Mouse (Mus musculus): ENCODE measurements around the gene Cx3cr1. TPM values are rescaled to one million over a fixed set of nuclear protein-coding genes. Genes with fewer than 3 reads are reported as not detected.

Cx3cr1 gene
- polyA plus RNA-seq, 1 experiment from 2014 or later = 8.2 TPM

DNA sequence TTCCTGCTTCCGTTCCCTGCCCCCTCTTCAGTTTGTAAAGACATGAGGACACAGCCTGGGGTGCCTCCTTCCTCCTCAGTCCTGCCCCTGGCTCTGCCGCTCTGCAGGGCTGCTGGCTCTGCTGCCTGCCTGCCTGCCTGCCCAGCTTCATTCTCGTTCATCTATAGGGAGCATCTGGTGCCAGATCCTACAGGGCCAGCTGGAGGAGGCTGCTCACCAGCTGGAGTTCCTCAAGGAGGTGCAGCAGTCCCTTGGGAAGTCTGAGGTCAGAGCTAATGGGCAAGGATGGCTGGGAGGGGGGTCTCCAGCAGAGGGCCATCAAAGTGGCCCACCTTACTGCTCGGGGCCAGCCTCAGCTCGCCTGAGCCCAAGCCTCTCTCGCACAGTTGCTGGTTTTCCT, 119.2 kb downstream of the Cx3cr1 start:
- peak; percentile 28 for DNase-seq (ENCODE audit: low spot score)
- Histone ChIP-seq H3K9me3 (no peaks in the 10 kb centered on the region), H3K27ac (no peak overlapping the region), H3K36me3 (no peaks in the 10 kb centered on the region), H3K4me1 (replicated peaks) (peaks cover 5% of the 10 kb centered on the region), H3K27me3 (ENCODE audit: insufficient read depth, poor library complexity, severe bottlenecking) (no peaks in the 10 kb centered on the region), H3K4me3 (no peak overlapping the region)
- WGBS = 56% methylated on average over 6 of the region's 6 CpGs

DNA sequence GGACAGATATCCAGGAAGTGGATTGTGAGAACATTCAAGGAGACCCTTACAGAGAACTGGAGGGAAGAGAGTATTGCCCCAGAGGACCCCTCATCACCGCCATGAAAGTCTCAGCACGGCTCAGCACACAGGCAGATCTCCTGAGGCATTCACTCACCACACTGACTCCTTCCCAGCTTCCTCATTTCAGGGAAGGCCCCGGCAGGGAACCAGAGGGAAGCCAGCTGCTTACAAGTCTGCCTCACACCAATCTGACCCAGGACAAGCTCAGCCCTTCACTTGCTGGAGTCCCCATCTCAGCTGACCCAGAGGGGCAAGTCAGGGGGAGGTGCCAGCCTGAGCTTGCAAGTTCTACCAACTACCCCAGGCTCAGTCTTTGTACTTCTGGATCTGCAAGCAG, 120.9 kb downstream of the Cx3cr1 start:
- Histone ChIP-seq H3K27me3 (ENCODE audit: insufficient read depth, poor library complexity, severe bottlenecking) (no peaks in the 10 kb centered on the region), H3K36me3 (no peaks in the 10 kb centered on the region), H3K27ac (no peak overlapping the region), H3K4me1 (replicated peaks) (peaks cover 5% of the 10 kb centered on the region), H3K9me3 (no peaks in the 10 kb centered on the region), H3K4me3 (no peak overlapping the region)
- no peak for DNase-seq (ENCODE audit: low spot score)
- WGBS = 61% methylated on average over 3 of the region's 3 CpGs

DNA sequence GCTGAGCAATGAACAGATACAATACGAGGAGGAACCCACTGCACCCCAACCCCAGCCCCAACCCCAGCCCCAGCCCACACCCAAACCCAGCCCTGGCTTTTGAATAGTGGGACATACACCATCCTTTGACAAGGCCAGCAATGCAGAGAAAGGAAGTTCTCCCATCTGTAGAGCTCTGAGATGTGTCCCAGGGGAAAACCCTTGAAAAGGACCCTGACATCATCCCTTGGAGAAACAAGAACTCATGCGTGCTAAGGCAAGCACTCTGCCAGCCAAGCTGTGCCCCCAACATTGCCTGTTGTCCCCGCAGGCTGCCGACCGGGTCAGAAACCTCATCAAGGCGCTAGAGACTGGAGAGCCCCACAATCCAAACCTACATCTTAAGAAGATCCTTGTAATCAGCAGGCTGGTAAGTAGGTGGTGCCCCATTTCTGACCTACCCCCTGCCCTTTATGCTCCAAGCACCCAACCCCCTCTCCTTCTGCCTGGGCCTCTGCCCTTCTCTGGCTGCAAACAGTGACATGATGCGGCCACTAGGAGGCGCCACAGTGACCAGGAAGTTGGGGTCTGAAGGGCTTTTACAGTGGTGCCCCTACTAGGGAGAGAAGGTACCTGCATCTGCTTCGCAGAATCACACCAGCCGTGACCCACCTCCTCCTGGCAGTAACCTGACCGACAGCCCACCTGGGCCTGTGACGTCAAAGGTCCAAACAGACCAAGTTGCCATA, 124.3 kb downstream of the Cx3cr1 start:
- Histone ChIP-seq H3K36me3 (no peaks in the 10 kb centered on the region), H3K4me3 (no peak overlapping the region), H3K27ac (no peak overlapping the region; the same call in 1 of the 2 replicates), H3K27me3 (ENCODE audit: insufficient read depth, poor library complexity, severe bottlenecking) (no peaks in the 10 kb centered on the region), H3K9me3 (no peaks in the 10 kb centered on the region), H3K4me1 (replicated peaks) (peaks cover 11% of the 10 kb centered on the region)
- 72% methylated on average over 12 of the region's 12 CpGs for WGBS
- DNase-seq (ENCODE audit: low spot score) = peak; percentile 31

DNA sequence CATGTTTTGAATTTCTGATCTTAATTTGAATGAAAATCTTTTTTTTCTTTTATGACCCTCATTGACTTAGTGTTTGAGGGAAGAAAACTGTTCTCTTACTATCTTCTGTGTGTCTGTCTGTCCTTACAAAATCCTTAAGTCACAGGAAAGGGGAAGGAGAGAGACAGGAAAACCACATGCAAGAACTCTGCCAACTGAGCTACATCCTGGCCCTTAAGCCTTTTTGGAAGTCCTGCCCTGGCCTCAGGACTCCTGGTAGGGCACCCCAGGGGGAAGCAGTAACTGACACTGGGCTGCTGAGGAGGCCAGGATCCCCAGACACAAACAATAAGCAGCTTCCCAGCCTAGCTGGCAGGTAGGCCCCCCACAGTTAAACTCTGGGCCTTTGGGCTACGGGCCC, 126.4 kb downstream of the Cx3cr1 start:
- WGBS = 61% methylated on average over 1 of the region's 1 CpGs
- H3K9me3 ChIP-seq = no peaks in the 10 kb centered on the region
- DNase-seq (ENCODE audit: low spot score) = no peak
- no peak overlapping the region for H3K27ac ChIP-seq
- H3K4me3 ChIP-seq = no peak overlapping the region
- H3K4me1 ChIP-seq (replicated peaks) = peaks cover 16% of the 10 kb centered on the region; the same call in 1 of the 2 replicates
- H3K36me3 ChIP-seq = no peaks in the 10 kb centered on the region
- no peaks in the 10 kb centered on the region for H3K27me3 ChIP-seq (ENCODE audit: insufficient read depth, poor library complexity, severe bottlenecking)

DNA sequence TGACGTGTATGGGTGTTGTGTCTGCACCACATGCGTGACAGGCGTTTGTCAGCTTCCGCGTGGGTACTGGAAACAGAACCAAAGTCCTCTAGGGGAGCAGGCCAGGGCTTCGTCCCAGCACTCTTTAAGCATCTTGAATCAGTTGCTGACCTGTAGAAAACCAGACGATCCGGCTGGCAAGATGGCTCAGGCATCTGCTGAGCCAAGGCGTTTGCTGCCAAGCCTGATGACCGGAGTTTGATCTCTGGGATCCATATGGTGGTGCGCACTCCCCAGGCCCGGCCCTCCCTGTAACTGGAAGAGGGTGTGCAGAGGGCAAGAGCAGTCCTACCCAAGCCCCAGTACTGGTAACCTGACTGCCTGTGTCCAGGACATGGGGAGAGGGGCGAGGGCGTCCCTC, 127.8 kb downstream of the Cx3cr1 start:
- no peaks in the 10 kb centered on the region for H3K27me3 ChIP-seq (ENCODE audit: insufficient read depth, poor library complexity, severe bottlenecking)
- no peaks in the 10 kb centered on the region for H3K9me3 ChIP-seq
- peaks cover 28% of the 10 kb centered on the region for H3K4me1 ChIP-seq (replicated peaks)
- H3K4me3 ChIP-seq = no peak overlapping the region
- H3K27ac ChIP-seq = no peak overlapping the region
- 91% methylated on average over 14 of the region's 14 CpGs for WGBS
- DNase-seq (ENCODE audit: low spot score) = no peak
- H3K36me3 ChIP-seq = no peaks in the 10 kb centered on the region

DNA sequence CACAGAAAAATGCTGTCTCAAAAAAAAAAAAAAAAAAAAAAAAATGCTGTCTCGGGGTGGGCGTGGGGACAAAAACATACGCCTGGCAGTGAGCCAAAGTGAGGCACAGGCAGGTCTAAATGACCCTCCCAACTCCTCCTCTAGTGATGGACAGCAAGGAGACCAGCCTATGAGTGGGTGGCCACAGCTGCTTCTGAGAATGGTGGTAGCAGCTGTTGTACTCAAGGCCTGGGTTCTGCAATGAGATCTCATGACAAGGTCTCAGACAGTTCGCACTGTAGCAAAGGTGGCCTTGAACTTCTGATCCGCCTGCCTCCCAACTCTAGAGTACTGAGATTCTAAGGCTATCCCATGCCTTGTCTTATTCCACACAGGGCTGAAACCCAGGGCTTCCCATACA, 128.3 kb downstream of the Cx3cr1 start:
- WGBS = 88% methylated on average over 5 of the region's 5 CpGs
- Histone ChIP-seq H3K4me1 (replicated peaks) (peaks cover 32% of the 10 kb centered on the region), H3K27me3 (ENCODE audit: insufficient read depth, poor library complexity, severe bottlenecking) (no peaks in the 10 kb centered on the region), H3K27ac (no peak overlapping the region), H3K36me3 (no peaks in the 10 kb centered on the region), H3K9me3 (no peaks in the 10 kb centered on the region), H3K4me3 (no peak overlapping the region)
- no peak for DNase-seq (ENCODE audit: low spot score)

- H3K27me3 ChIP-seq (ENCODE audit: insufficient read depth, poor library complexity, severe bottlenecking) = no peaks in the 10 kb centered on the region
- H3K9me3 ChIP-seq = no peaks in the 10 kb centered on the region
- 68% methylated on average over 10 of the region's 10 CpGs for WGBS
- no peak overlapping the region for H3K27ac ChIP-seq
- no peak overlapping the region for H3K4me3 ChIP-seq
- DNase-seq (ENCODE audit: low spot score) = no peak
- no peaks in the 10 kb centered on the region for H3K36me3 ChIP-seq
- H3K4me1 ChIP-seq (replicated peaks) = peaks cover 41% of the 10 kb centered on the region
Measured at GRCm38 (mm10) chr9:119939646-119940045, 130.0 kb downstream of the Cx3cr1 start.

DNA sequence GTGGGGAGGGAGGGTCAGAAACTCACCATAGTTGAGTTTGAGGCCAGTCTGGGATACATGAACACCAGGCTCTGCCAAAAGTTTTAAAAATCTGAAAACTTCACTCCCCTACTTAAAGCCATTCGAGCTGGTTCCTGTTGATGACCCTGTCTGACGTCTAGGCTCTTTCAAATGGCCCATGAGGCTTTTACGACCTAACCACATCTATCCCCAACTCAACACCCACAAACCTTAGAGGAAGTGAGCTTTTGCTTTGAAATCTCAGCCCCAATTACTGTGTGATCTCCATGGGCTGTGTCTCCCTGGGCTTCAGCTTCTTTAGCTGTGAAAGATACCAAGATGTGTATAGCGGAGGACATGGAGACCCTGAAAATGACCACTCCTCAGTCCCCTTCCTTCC, 131.2 kb downstream of the Cx3cr1 start:
- Histone ChIP-seq H3K27me3 (ENCODE audit: insufficient read depth, poor library complexity, severe bottlenecking) (no peaks in the 10 kb centered on the region), H3K4me1 (replicated peaks) (peaks cover 38% of the 10 kb centered on the region), H3K36me3 (no peaks in the 10 kb centered on the region), H3K4me3 (no peak overlapping the region), H3K27ac (no peak overlapping the region), H3K9me3 (no peaks in the 10 kb centered on the region)
- WGBS = 85% methylated on average over 4 of the region's 4 CpGs
- DNase-seq (ENCODE audit: low spot score) = no peak

DNA sequence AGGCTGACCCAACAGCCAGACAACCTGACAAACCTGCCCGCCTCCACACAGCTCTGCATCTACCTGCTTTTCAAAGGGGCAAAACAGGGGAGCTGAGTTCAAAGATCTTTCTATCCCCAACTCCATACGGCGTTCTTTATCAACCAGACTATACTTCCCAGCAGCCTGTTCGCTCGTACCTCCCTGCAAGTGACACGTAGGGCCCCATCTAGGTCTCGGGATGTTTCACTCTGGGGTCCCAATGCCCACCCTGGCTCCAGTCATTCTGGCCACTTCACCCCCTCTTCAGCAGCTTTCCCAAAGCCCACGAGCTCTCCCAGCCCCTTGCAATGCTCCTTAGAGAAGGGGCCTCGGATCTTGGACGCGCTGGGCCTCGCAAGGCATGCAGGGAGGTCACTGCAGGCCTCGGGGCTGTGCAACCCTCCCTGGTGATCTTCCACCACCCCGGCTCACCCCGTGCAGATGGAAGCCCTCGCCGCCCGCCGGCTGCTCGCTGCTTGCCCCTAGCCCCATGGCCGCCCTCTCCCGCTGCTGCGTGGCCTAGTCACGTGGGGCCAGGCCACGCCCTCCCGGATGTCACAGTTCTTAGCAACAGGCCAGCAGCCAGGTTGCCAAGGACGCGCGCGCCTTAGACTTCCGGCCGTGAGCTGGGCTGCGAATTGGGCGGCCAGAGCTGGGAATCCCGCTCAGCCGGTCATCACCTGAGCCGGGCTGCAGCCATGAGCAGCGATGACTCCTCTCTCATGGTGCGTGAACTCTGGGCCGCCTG, 132.5 kb downstream of the Cx3cr1 start, which contains the start of the genes Gorasp1 and Ttc21a:
Gorasp1 (minus strand) TSS at position 561 of the 769 bp plus-strand sequence.
Ttc21a (plus strand) TSS at position 602 of the 769 bp plus-strand sequence.
- Histone ChIP-seq H3K27ac (peak within 1 kb of the TSS; percentile 93), H3K4me1 (replicated peaks) (peaks cover 36% of the 10 kb centered on the region), H3K4me3 (peak within 1 kb of the TSS; percentile 75), H3K9me3 (no peaks in the 10 kb centered on the region), H3K27me3 (ENCODE audit: insufficient read depth, poor library complexity, severe bottlenecking) (no peaks in the 10 kb centered on the region), H3K36me3 (peaks cover 10% of the 10 kb centered on the region)
- peak; percentile 95 for DNase-seq (ENCODE audit: low spot score)
- WGBS = 4% methylated on average over 40 of the region's 40 CpGs

GRCm38 (mm10) chr9:119933675-119934074, 136.0 kb downstream of the Cx3cr1 start:
- peaks cover 25% of the 10 kb centered on the region for H3K4me1 ChIP-seq (replicated peaks)
- H3K36me3 ChIP-seq = peaks cover 45% of the 10 kb centered on the region
- no peak overlapping the region for H3K27ac ChIP-seq
- H3K27me3 ChIP-seq (ENCODE audit: insufficient read depth, poor library complexity, severe bottlenecking) = no peaks in the 10 kb centered on the region
- no peak overlapping the region for H3K4me3 ChIP-seq
- no peak for DNase-seq (ENCODE audit: low spot score)
- WGBS = 91% methylated on average over 6 of the region's 6 CpGs
- H3K9me3 ChIP-seq = no peaks in the 10 kb centered on the region

DNA sequence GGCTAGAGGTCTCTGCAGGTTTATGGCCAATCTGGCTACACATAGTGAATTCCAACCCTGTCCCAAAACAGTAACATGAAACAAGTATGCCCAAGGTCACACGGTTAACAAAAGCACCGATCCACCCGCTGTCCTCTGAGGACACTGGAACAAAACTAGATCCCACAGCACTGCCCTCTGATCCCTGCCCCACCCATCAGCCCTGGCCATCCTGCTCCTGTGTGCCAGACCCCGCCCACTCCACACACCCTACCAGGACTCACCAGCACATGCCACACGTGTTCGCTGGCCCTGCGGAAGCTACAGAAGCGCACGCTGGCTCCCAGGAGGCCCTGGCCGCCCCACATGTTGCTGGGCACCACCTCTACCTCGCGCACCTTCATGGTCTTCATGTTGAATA, 137.3 kb downstream of the Cx3cr1 start:
- Histone ChIP-seq H3K4me1 (replicated peaks) (peaks cover 18% of the 10 kb centered on the region), H3K9me3 (no peaks in the 10 kb centered on the region), H3K36me3 (peaks cover 58% of the 10 kb centered on the region), H3K4me3 (no peak overlapping the region), H3K27ac (no peak overlapping the region), H3K27me3 (ENCODE audit: insufficient read depth, poor library complexity, severe bottlenecking) (no peaks in the 10 kb centered on the region)
- 93% methylated on average over 12 of the region's 12 CpGs for WGBS
- DNase-seq (ENCODE audit: low spot score) = no peak

GRCm38 (mm10) chr9:119926497-119926896, 143.2 kb downstream of the Cx3cr1 start:
- no peak for DNase-seq (ENCODE audit: low spot score)
- Histone ChIP-seq H3K27me3 (ENCODE audit: insufficient read depth, poor library complexity, severe bottlenecking) (no peaks in the 10 kb centered on the region), H3K9me3 (no peaks in the 10 kb centered on the region), H3K36me3 (peaks cover 97% of the 10 kb centered on the region), H3K27ac (no peak overlapping the region), H3K4me1 (replicated peaks) (no peaks in the 10 kb centered on the region), H3K4me3 (no peak overlapping the region)
- WGBS = 88% methylated on average over 5 of the region's 5 CpGs

GRCm38 (mm10) chr9:119925729-119926128, 143.9 kb downstream of the Cx3cr1 start:
- Histone ChIP-seq H3K4me3 (no peak overlapping the region), H3K36me3 (peaks cover 97% of the 10 kb centered on the region), H3K9me3 (no peaks in the 10 kb centered on the region), H3K27me3 (ENCODE audit: insufficient read depth, poor library complexity, severe bottlenecking) (no peaks in the 10 kb centered on the region), H3K4me1 (replicated peaks) (no peaks in the 10 kb centered on the region), H3K27ac (no peak overlapping the region)
- no peak for DNase-seq (ENCODE audit: low spot score)
- 80% methylated on average over 8 of the region's 8 CpGs for WGBS

All from hindbrain, embryonic 10.5 days (tissue).